Mouse (Mus musculus) neural tube, embryonic 13.5 days (tissue): ENCODE data around the gene Ccdc9. TPM values are rescaled to one million over a fixed set of nuclear protein-coding genes. Genes with fewer than 3 reads are reported as not detected.

Source experiments
- ATAC-seq: fragments of 200-750 bp; cut with Nextera tagmentation; 2 replicates; pipeline ENCODE4 v1.8.0; 2017; ENCODE audit warnings: low read depth, mild to moderate bottlenecking, moderate TSS enrichment, moderate library complexity
- H3K27ac ChIP-seq: fragments of 300-500 bp; sonication (generic); replicated peaks from 2 replicates; pipeline ENCODE4 v1.5.1; 2015; ENCODE audit warnings: moderate library complexity, mild to moderate bottlenecking, inconsistent platforms
- H3K27me3 ChIP-seq: fragments of 300-500 bp; sonication (generic); 2 replicates; pipeline ENCODE4 v1.6.1; 2015; ENCODE audit warnings: mild to moderate bottlenecking, inconsistent platforms
- H3K36me3 ChIP-seq: fragments of 300-500 bp; sonication (generic); 2 replicates; pipeline ENCODE4 v1.6.1; 2015; ENCODE audit warnings: mild to moderate bottlenecking, inconsistent platforms
- H3K4me1 ChIP-seq: fragments of 300-500 bp; sonication (generic); replicated peaks from 2 replicates; pipeline ENCODE4 v1.6.1; 2015; ENCODE audit warnings: inconsistent platforms
- H3K4me2 ChIP-seq: fragments of 300-500 bp; sonication (generic); 2 replicates; pipeline ENCODE4 v1.6.1; 2015; ENCODE audit warnings: inconsistent platforms, mild to moderate bottlenecking, moderate library complexity
- H3K4me3 ChIP-seq: fragments of 300-500 bp; sonication (generic); 2 replicates; pipeline ENCODE4 v1.5.1; 2015; ENCODE audit warnings: mild to moderate bottlenecking, inconsistent platforms
- H3K9ac ChIP-seq: fragments of 300-500 bp; sonication (generic); 2 replicates; pipeline ENCODE4 v1.6.1; 2015; ENCODE audit warnings: moderate library complexity, mild to moderate bottlenecking, inconsistent platforms
- H3K9me3 ChIP-seq: fragments of 300-500 bp; sonication (generic); 2 replicates; pipeline ENCODE4 v1.6.1; 2016; ENCODE audit warnings: inconsistent platforms
- WGBS: fragments of 180-500 bp; shearing (Covaris S2); methylation state at CpG from one replicate; pipeline ENCODE4 v1.1.7; 2015; 5-methylcytosine and 5-hydroxymethylcytosine counted together
- polyA plus RNA-seq: library from polyadenylated mRNA; unstranded; fragments of >200 nt; fragmentation: Nextera tagmentation; extraction: Ambion mirVana; gene quantifications from 2 replicates; pipeline ENCODE4 v1.2.1, GENCODE M21; 2015

Ccdc9 gene
- polyA plus RNA-seq, 1 experiment from 2014 or later, result 31.2 TPM

DNA sequence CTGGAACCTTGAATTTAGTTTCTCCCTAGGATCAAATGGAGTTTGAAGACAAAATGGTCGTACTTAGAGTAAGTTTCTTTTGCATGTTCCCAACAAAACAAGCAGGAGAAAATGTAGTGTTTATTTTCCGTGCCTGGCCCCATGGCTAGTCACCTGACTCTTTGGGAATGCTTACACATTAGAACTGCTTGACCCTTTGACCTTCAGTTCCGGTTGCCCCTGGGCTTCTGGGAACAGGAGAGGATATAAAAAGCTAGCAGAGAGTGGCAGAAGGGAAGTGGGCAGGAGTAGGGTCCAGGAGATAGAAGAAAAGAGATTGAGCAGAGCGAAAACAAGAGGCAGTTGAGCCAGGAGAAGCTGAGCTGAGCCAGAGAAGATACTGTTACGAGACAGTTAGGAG lies 56.7 kb downstream of the Ccdc9 start:
- Histone ChIP-seq H3K9me3 (no peaks in the 10 kb centered on the region), H3K9ac (no peak overlapping the region), H3K36me3 (no peaks in the 10 kb centered on the region), H3K4me2 (no peak overlapping the region), H3K27me3 (no peaks in the 10 kb centered on the region), H3K4me3 (no peak overlapping the region), H3K4me1 (no peaks in the 10 kb centered on the region), H3K27ac (no peak overlapping the region)
- ATAC-seq, result no peak
- WGBS, result 55% methylated on average over 5 of the region's 5 CpGs

Other genes starting within 250 kb of the Ccdc9 start
- gene Bicra, start 238.9 kb downstream of the Ccdc9 start, polyA plus RNA-seq, result 8.4 and 9.2 TPM in 2 replicates
- 0.04 and 0.10 TPM in 2 replicates for gene Zfp541, start 225.0 kb downstream of the Ccdc9 start, polyA plus RNA-seq
- 235 and 247 TPM in 2 replicates for gene Napa, start 188.3 kb downstream of the Ccdc9 start, polyA plus RNA-seq
- 37.9 and 41.4 TPM in 2 replicates for gene Kptn, start 166.9 kb downstream of the Ccdc9 start, polyA plus RNA-seq
- 1.1 and 1.4 TPM in 2 replicates for gene Slc8a2, start 157.0 kb downstream of the Ccdc9 start, polyA plus RNA-seq
- 139 and 161 TPM in 2 replicates for gene Meis3, start 111.7 kb downstream of the Ccdc9 start, polyA plus RNA-seq
- 11.3 and 13.2 TPM in 2 replicates for gene Dhx34, start 64.8 kb downstream of the Ccdc9 start, polyA plus RNA-seq
- 0.15 TPM in 1 of 2 replicates, not detected in the other for gene C5ar2, start 42.6 kb downstream of the Ccdc9 start, polyA plus RNA-seq
- 2.3 and 2.8 TPM in 2 replicates for gene C5ar1, start 27.3 kb downstream of the Ccdc9 start, polyA plus RNA-seq
- gene Inafm1, start 13.2 kb downstream of the Ccdc9 start, polyA plus RNA-seq, result 30.0 and 39.3 TPM in 2 replicates
- 22.4 and 22.8 TPM in 2 replicates for gene Bbc3, start 21.6 kb upstream of the Ccdc9 start, polyA plus RNA-seq
- gene Sae1, start 101.0 kb upstream of the Ccdc9 start, polyA plus RNA-seq, result 264 and 281 TPM in 2 replicates
- 16.8 and 19.9 TPM in 2 replicates for gene Zc3h4, start 114.1 kb upstream of the Ccdc9 start, polyA plus RNA-seq
- gene Tmem160, start 166.0 kb upstream of the Ccdc9 start, polyA plus RNA-seq, result 54.6 and 59.0 TPM in 2 replicates
- gene Npas1, start 190.9 kb upstream of the Ccdc9 start, polyA plus RNA-seq, result 1.6 and 1.7 TPM in 2 replicates